Mouse (Mus musculus): ENCODE measurements around the gene Sdha. TPM values are rescaled to one million over a fixed set of nuclear protein-coding genes. Genes with fewer than 3 reads are reported as not detected.

The Sdha gene
- total RNA-seq (2017): 257 and 301 TPM in 2 replicates

- ATAC-seq (replicated peaks; ENCODE audit: low read depth, poor library complexity, severe bottlenecking): peak; percentile 97
Observed at GRCm38 (mm10) chr13:74349566-74350434, at the start of gene Sdha, which contains the start of gene Ccdc127. Gene Sdha (minus strand): TSS chr13:74350280. Gene Ccdc127 (plus strand): TSS chr13:74350309.

GRCm38 (mm10) chr13:74399298-74399839 is 49.3 kb upstream of the Sdha start, which contains the start of gene Ftl1-ps1:
Gene Ftl1-ps1 (plus strand): TSS chr13:74399694.
- ATAC-seq (replicated peaks; ENCODE audit: low read depth, poor library complexity, severe bottlenecking): no peak

GRCm38 (mm10) chr13:74391156-74391555 is 41.1 kb upstream of the Sdha start:
- no peak for ATAC-seq (replicated peaks; ENCODE audit: low read depth, poor library complexity, severe bottlenecking)

- peak; percentile 98 for ATAC-seq (replicated peaks; ENCODE audit: low read depth, poor library complexity, severe bottlenecking)
Observed at GRCm38 (mm10) chr13:74390371-74390990, 40.4 kb upstream of the Sdha start, which contains the start of gene Zfp72. Gene Zfp72 (minus strand): TSS chr13:74390836.

GRCm38 (mm10) chr13:74389730-74390129 is 39.6 kb upstream of the Sdha start:
- ATAC-seq (replicated peaks; ENCODE audit: low read depth, poor library complexity, severe bottlenecking): no peak

GRCm38 (mm10) chr13:74382289-74382688 is 32.2 kb upstream of the Sdha start:
- no peak for ATAC-seq (replicated peaks; ENCODE audit: low read depth, poor library complexity, severe bottlenecking)

GRCm38 (mm10) chr13:74381533-74382276 is 31.6 kb upstream of the Sdha start:
- no peak for ATAC-seq (replicated peaks; ENCODE audit: low read depth, poor library complexity, severe bottlenecking)

- ATAC-seq (replicated peaks; ENCODE audit: low read depth, poor library complexity, severe bottlenecking): peak; percentile 33
Observed at GRCm38 (mm10) chr13:74363859-74364235, 13.8 kb upstream of the Sdha start, which contains the start of gene Lrrc14b. Gene Lrrc14b (minus strand): TSS chr13:74364005.

GRCm38 (mm10) chr13:74363176-74363858 is 13.2 kb upstream of the Sdha start:
- ATAC-seq (replicated peaks; ENCODE audit: low read depth, poor library complexity, severe bottlenecking): peak; percentile 24; the same call in 1 of the 2 replicates

- peak; percentile 67 for ATAC-seq (replicated peaks; ENCODE audit: low read depth, poor library complexity, severe bottlenecking)
Observed at GRCm38 (mm10) chr13:74362218-74362617, 12.1 kb upstream of the Sdha start.

- ATAC-seq (replicated peaks; ENCODE audit: low read depth, poor library complexity, severe bottlenecking): no peak
Observed at GRCm38 (mm10) chr13:74356491-74356890, 6.4 kb upstream of the Sdha start.

- ATAC-seq (replicated peaks; ENCODE audit: low read depth, poor library complexity, severe bottlenecking): peak; percentile 12; the same call in 1 of the 2 replicates
Observed at GRCm38 (mm10) chr13:74350435-74350906, 391 bp upstream of the Sdha start.

GRCm38 (mm10) chr13:74341036-74341435 is 9.0 kb downstream of the Sdha start:
- ATAC-seq (replicated peaks; ENCODE audit: low read depth, poor library complexity, severe bottlenecking): peak; percentile 100

GRCm38 (mm10) chr13:74329321-74329720 is 20.8 kb downstream of the Sdha start:
- no peak for ATAC-seq (replicated peaks; ENCODE audit: low read depth, poor library complexity, severe bottlenecking)

- ATAC-seq (replicated peaks; ENCODE audit: low read depth, poor library complexity, severe bottlenecking): peak; percentile 97
Observed at GRCm38 (mm10) chr13:74317170-74317849, 32.8 kb downstream of the Sdha start, which contains the start of gene Pdcd6. Gene Pdcd6 (minus strand): TSS chr13:74317580.

GRCm38 (mm10) chr13:74316789-74317169 is 33.3 kb downstream of the Sdha start:
- ATAC-seq (replicated peaks; ENCODE audit: low read depth, poor library complexity, severe bottlenecking): no peak

- no peak for ATAC-seq (replicated peaks; ENCODE audit: low read depth, poor library complexity, severe bottlenecking)
Observed at GRCm38 (mm10) chr13:74316386-74316785, 33.7 kb downstream of the Sdha start.

GRCm38 (mm10) chr13:74314616-74315015 is 35.5 kb downstream of the Sdha start:
- no peak for ATAC-seq (replicated peaks; ENCODE audit: low read depth, poor library complexity, severe bottlenecking)

- ATAC-seq (replicated peaks; ENCODE audit: low read depth, poor library complexity, severe bottlenecking): no peak
Observed at GRCm38 (mm10) chr13:74305780-74306179, 44.3 kb downstream of the Sdha start.
